Mouse (Mus musculus) CD8-positive naive resting alpha-beta T cell, adult 2 months (primary cell): Measurements from ENCODE around the gene Actg1.

Source experiments
- DNase-seq, 2 experiments: peaks; one replicate each; pipeline ENCODE4 v3.0.0; 2022; ENCODE audit warnings: low read depth in 2 of 2, low spot score in 2 of 2

Actg1 gene

GRCm38 (mm10) chr11:120347791-120348683 is at the start of gene Actg1:
Gene Actg1, minus strand, starts transcription at chr11:120348542.
- peak; percentile 73 to 75 for DNase-seq

GRCm38 (mm10) chr11:120397602-120398001 is 49.3 kb upstream of the Actg1 start:
- no peak for DNase-seq

DNA sequence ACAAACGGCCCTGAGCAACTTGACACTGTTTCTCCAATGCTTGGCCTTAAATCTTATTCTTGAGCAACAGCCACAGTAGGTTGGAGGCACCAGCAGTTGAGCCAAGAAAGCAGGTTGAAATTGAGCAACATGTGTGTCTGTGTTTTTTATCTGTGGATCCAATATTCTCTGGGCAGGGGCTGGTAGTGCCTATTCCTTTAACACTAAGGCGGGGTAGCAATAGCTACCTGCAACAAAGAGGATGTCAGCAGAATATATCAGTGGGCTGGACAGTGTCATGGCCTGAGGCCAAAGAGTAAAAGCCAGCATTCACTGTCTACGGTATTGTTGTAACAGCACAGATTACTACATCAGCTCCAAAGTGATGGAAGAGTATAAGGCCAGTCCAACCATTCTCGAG is 47.3 kb upstream of the Actg1 start:
- DNase-seq, result no peak

DNA sequence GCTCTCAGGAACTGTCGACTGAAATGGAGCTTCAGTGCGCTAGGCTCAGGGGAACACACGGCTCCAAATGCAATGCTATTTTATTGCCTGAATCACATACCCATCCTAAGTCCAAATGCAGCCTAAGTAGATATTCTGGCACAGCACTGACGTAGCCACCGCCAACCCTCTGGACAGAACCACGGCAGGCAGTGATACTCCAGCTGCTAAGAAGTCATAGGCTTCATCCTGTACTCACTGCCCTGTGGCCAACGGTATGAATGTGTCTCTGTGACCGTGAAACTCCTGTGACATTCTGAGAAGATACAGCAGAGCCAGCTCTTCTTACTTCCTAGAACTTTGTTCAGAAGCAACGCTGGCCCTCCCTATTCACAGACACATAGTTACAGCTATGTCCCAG is 40.2 kb upstream of the Actg1 start:
- DNase-seq, result no peak

- DNase-seq, result no peak
Measured at GRCm38 (mm10) chr11:120387157-120387556, 38.8 kb upstream of the Actg1 start.

- no peak for DNase-seq
Measured at GRCm38 (mm10) chr11:120386632-120387031, 38.3 kb upstream of the Actg1 start.

DNA sequence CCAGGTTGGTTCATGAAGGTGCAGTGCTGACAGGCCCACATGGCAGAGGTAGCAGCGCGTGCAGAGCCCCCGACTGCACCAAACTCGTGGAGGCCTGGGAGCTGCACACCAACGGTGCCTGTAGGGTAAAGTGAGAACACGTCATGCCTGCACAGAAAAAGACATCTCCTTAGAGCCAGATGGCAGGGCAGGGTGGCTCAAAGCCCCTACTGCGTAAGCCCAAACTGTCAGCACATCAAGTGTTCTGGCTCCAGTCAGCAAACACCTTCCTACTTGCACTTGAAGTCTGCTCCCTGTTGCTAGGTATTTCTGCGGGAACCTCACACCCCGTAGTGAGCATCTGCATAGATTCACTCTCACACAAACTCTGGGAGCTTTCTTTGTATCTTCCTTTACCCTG is 34.2 kb upstream of the Actg1 start:
- DNase-seq, result no peak

DNA sequence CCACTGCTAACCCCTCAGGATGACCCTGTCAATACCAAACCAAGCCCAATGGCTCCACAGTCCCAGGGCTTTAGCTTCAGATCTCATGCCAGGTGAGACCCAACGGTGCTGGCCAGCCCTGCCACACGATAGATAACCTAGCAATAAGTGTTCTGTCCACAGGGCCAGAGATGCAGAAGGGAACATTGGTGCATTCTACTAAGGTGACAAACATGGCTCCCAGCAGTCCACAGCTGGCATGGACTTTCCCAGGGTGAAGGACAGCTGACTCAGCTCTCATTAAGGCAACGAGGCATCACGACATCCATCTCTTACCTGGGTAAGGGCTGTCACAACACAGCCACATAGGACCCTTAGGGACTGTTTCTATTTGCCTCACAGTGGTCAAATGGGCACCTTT is 32.8 kb upstream of the Actg1 start:
- DNase-seq, result no peak

- no peak for DNase-seq
Measured at GRCm38 (mm10) chr11:120380271-120380670, 31.9 kb upstream of the Actg1 start.

DNA sequence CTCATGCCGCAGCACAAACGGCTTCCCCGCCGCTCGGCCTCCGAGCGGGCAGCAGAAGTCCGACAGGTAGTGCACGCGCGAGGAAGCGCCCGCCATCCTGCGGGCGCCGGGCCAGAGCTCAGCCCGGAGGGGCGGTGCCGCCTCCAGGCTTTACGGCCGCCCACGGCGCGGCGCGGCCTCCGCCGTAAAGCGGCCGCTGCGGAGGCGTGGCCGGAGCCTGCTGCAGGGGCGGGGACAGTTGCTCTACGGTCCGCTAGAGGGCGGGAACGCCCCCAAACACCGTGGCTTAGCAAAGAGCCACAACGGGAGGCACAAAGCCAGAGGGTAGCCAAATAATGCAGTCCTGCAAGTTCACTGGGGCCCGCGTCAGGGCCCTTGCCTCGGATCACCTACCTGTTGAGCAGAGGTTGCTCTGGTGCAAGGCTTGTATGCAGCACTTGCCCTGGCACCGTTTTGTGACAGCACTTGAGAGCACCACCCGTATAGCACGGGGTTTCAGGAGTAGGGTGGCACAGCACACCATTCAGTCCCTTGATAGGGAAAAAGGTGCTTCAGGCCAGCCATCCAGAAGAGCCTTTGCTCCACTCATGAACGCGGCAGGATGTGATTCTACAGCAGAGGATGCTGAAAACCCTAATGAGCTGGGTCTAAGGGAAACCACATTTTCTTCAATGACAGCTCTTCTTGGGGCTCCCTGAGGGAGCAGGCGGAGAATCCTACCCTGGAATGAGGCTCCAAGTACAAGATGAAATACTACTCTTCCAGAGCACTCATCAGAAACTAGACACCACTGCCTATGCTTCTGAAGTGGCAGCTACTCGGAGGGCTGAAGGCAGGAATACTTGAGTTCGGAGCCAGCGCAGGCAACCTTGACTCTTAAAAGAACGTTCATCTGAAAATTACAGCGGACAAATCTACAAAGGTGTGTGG is 30.5 kb upstream of the Actg1 start, which contains the start of gene Faap100:
Gene Faap100, minus strand, starts transcription at position 154 of the 930 bp plus-strand sequence.
- DNase-seq, result peak; percentile 84 to 90

DNA sequence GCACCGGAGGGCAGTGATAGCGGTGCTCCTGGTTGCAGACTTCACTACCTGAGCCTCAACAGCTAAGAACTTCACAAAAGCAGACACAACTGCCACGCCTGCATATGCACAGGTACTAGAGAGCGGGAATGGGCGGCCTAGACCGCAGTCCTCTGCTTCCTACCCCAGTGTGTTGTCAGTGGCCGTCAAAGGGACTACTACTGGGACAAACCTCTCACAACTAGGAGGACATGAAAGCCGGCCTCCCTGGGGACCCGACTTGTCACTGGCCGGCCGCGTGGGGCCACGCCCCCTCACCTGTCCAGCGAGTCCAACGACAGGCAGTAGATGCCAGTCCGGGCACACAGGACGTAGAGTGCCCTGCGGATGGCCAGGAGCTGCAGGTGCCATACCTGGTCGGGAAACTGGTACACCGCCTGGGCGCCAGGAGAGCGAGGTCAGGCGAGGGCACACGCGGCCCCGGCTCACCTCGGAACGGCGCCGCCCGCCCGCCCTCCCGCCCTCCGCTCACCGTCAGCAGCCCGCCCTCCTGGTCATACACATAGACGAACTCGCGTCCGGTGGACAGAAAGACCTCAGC is 29.8 kb upstream of the Actg1 start:
- no peak for DNase-seq

DNA sequence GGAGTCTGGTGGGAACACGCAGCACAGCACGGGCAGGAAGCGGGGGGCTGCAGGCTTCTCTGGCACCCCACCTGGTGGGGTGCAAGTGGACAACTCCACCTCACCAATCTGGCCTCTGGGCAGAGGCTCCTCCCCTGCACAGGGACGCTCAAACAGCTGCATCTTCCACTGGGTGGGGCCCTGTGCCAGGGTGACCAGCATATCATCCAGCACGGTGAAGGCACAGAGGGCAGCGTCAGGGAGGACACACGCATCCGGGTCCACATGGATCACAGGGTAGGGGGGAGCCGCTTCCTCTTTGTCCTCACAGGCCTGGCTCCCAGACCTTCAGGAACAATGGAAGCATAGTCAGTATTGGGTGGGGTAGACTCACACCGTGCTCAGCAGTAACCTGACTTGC is 29.0 kb upstream of the Actg1 start:
- DNase-seq, result no peak

DNA sequence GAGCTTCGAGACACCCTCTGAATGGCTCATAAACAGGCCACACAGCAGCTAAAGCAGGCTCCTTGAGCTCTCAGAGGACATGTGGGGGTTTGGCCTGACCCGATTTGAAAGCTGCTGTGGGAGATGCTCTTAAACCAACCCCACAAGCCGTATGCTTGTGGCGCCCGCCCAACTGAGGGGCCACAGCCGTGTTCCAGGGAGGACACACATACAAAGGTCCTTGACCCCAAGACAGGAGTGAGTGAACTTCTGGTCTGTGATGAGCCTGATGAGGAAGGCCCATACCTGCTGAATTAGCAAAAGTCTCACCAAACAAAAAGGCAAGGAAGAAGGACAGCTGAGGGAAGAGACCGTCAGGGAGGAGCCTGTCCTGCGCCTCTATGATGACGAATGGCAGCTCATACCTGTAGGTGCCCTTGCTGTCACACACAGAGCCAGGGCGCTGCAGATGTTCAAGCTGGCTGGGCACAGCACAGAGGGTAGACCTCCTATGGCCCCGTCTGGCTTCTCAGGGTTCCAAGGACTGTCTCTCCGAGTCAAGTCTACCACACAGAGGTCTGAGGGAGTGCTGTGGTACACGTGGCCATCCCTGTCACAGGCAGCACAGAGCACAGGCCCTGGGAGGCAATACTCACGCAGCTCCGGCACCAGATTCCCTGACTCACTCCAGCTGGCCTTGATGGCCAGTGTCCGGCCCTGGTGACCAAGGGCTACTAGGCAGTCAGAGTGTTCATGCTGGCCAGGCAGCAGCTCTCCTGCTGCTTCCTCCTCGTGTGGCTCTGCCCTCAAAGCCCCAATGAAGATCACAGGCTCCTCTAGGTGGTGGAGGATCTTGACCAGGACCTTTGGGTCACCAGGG is 28.2 kb upstream of the Actg1 start:
- DNase-seq, result no peak

GRCm38 (mm10) chr11:120375324-120375723 is 27.0 kb upstream of the Actg1 start:
- no peak for DNase-seq

GRCm38 (mm10) chr11:120373820-120374586 is 25.7 kb upstream of the Actg1 start:
- no peak for DNase-seq

- no peak for DNase-seq
Measured at GRCm38 (mm10) chr11:120373025-120373424, 24.7 kb upstream of the Actg1 start.

DNA sequence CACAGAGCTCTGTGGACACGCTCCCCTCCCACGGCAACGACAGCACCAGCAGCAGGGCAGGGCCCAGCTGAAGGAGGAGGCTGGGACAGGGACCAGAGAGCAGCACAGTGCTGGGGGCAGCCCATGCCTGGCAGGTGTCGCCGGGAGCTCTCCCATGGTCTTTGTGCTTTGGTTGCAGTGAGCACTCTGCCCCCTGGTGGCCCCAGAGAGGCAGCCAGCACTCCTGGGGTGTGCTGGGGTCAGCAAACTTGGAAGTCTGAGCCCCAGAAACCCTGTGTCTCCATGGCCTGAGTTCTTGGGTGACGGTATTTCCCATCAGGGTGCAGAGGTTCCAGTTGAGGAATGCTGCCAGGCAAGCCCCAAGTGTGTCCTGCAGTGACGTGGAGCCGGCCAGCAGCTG is 21.3 kb upstream of the Actg1 start:
- DNase-seq, result peak; percentile 65 to 75

- no peak for DNase-seq
Measured at GRCm38 (mm10) chr11:120366443-120367027, 18.2 kb upstream of the Actg1 start.

GRCm38 (mm10) chr11:120362891-120363290 is 14.5 kb upstream of the Actg1 start:
- no peak for DNase-seq
